Mouse (Mus musculus) yolk sac, embryonic 10.5 days (tissue): ENCODE results near the gene Abcb8.

ENCODE experiments used
- DNase-seq: peaks from one replicate; pipeline ENCODE4 v3.0.0-alpha.2; 2017; ENCODE audit warnings: low spot score

Abcb8 gene

GRCm38 (mm10) chr5:24426556-24427284 lies 33.3 kb downstream of the Abcb8 start:
- DNase-seq: no peak

- no peak for DNase-seq
These were observed 33.8 kb downstream of the Abcb8 start for GRCm38 (mm10) chr5:24427285-24427633.

- peak; percentile 87 for DNase-seq
These were observed 34.5 kb downstream of the Abcb8 start for GRCm38 (mm10) chr5:24427981-24428402.

- peak; percentile 76 for DNase-seq
These were observed 35.1 kb downstream of the Abcb8 start for GRCm38 (mm10) chr5:24428596-24428995.

GRCm38 (mm10) chr5:24433993-24434392 lies 40.5 kb downstream of the Abcb8 start:
- no peak for DNase-seq

GRCm38 (mm10) chr5:24441187-24441586 lies 47.7 kb downstream of the Abcb8 start:
- DNase-seq: no peak

GRCm38 (mm10) chr5:24442029-24442428 lies 48.6 kb downstream of the Abcb8 start:
- no peak for DNase-seq

- DNase-seq: no peak
These were observed 49.7 kb downstream of the Abcb8 start for GRCm38 (mm10) chr5:24443204-24443603.

- no peak for DNase-seq
These were observed 50.5 kb downstream of the Abcb8 start for GRCm38 (mm10) chr5:24443927-24444326.

- peak; percentile 93 for DNase-seq
These were observed 51.4 kb downstream of the Abcb8 start, which contains the start of gene Fastk for GRCm38 (mm10) chr5:24444746-24445427. Fastk (minus strand) TSS chr5:24445287.

- DNase-seq: no peak
These were observed 52.1 kb downstream of the Abcb8 start for GRCm38 (mm10) chr5:24445428-24446080.

GRCm38 (mm10) chr5:24446630-24447029 lies 53.2 kb downstream of the Abcb8 start:
- no peak for DNase-seq

GRCm38 (mm10) chr5:24447624-24448298 lies 54.3 kb downstream of the Abcb8 start, which contains the start of gene Tmub1:
Tmub1 (minus strand) TSS chr5:24447854.
- DNase-seq: peak; percentile 94

- peak; percentile 92 for DNase-seq
These were observed 58.0 kb downstream of the Abcb8 start for GRCm38 (mm10) chr5:24451264-24452029.

GRCm38 (mm10) chr5:24452030-24452690 lies 58.7 kb downstream of the Abcb8 start, which contains the start of gene Agap3:
Agap3 (plus strand) TSS chr5:24452177.
- no peak for DNase-seq

- peak; percentile 38 for DNase-seq
These were observed 59.3 kb downstream of the Abcb8 start for GRCm38 (mm10) chr5:24452691-24453233.

GRCm38 (mm10) chr5:24453283-24453984 lies 60.0 kb downstream of the Abcb8 start:
- no peak for DNase-seq

GRCm38 (mm10) chr5:24453985-24454303 lies 60.5 kb downstream of the Abcb8 start:
- no peak for DNase-seq

- no peak for DNase-seq
These were observed 61.6 kb downstream of the Abcb8 start for GRCm38 (mm10) chr5:24455076-24455475.

GRCm38 (mm10) chr5:24455613-24456012 lies 62.1 kb downstream of the Abcb8 start:
- DNase-seq: no peak
